Mouse (Mus musculus) brain, embryonic 18.5 days (tissue): ENCODE data around the gene Slc2a13.

ENCODE experiments used
- DNase-seq: peaks from one replicate; pipeline ENCODE4 v3.0.0-alpha.2; 2012; ENCODE audit warnings: low read depth, low spot score

Gene Slc2a13

DNA sequence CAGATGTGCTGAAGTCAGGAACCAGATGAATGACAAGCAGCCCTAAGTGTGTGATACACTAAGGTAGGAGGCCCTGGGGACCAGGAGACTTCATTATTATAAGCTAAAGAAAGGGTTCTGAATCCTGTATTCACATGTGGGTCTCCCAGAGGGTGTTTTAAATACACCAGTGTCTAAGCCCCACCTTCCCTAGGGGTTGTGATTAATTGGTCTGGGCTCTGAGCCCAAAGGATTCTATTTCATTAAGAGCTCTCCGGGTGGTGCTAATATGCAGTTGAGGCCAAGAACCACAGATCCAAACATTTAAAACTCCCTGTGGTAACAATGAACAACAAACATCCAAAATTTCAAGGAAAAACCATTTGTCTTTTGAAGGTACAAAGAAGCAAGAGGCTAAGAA lies 70.4 kb downstream of the Slc2a13 start:
- DNase-seq = peak; percentile 34

DNA sequence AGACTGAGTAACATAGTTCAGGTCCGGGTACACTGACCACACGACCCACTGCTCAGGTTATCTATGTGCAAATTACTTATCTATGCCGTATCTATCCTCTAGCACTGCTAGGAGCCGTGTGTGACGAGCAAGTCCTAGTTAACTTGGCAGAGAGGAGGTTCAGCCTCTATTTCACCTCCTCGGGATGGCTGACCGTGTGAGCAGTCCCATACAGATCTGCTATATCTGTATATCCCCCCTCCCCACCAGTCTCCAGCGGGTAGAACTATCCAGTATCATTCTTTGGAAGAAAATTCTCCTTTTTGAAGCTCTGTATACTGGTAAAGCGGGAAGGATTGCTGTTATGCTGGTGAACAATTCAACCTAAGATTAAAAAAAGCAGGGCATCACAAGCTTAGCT lies 70.8 kb downstream of the Slc2a13 start:
- DNase-seq = no peak

DNA sequence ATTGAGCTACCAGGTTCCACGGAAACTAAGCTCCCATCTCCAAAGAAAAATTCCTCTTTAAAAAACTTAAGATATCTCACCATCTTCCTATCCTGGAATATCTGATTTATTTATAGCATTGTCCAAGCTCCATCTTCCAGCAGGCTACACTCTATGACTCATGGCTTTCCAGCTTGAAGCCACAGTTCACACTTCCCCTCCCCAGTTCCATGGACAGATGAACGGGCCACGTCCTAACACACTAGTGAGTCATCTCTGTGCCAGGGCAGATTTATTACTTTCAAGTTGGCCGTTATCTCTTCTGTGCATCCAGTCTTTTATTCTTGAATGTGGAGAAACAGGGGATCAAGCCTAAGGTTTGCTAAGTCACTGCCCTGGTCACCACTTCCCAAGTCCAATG lies 78.0 kb downstream of the Slc2a13 start:
- no peak for DNase-seq

DNA sequence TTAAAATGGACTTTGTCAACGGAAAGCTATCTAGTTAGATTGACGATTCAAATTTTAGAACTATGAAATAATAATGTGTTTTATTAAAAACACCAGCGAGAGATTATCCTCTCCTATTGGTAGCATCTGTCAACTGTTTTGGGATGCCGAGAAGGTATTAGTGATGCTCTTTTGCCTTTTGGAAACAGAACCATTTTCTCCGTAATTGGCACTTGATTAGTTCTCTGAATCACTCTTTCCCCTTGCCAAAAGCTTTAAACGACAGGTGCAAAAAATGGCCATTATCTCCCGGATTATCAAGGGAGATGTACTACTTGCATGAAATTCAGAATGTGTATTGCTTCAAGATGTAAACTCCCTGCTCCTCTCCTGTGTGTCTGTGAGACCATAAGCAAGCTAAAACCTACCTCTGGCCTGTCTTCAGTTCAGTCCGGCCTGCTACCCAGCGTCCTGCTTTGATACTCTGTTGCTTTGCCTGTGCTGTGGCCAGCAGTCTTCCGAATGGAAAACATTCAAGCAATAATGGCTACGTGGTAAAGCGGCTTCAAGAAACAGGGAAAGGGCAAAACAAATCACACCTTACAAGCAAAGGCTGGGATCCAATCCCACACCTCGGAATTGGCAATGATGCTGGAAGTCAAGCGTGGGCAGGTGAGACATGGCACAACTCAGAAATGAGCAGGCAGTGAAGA lies 93.0 kb downstream of the Slc2a13 start:
- DNase-seq = no peak

DNA sequence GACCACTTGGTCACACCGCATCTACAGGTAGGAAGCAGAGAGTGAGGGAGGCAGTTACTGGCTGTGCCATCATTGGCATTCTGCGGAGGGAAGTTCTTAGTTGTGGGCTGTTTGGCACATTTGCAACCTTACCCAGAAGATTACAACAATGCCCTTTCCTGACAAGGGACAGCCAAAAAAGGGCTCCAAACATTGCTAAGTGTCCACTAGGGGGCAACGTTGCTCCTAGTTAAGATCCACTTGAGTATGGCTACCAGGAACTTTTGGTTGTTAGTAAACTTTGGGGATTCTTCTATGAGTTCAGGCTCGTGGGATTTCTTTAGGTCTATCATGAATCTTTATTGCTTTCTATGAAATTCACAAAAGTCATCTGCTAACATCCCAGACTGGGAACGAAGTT lies 95.3 kb downstream of the Slc2a13 start:
- peak; percentile 10 for DNase-seq

DNA sequence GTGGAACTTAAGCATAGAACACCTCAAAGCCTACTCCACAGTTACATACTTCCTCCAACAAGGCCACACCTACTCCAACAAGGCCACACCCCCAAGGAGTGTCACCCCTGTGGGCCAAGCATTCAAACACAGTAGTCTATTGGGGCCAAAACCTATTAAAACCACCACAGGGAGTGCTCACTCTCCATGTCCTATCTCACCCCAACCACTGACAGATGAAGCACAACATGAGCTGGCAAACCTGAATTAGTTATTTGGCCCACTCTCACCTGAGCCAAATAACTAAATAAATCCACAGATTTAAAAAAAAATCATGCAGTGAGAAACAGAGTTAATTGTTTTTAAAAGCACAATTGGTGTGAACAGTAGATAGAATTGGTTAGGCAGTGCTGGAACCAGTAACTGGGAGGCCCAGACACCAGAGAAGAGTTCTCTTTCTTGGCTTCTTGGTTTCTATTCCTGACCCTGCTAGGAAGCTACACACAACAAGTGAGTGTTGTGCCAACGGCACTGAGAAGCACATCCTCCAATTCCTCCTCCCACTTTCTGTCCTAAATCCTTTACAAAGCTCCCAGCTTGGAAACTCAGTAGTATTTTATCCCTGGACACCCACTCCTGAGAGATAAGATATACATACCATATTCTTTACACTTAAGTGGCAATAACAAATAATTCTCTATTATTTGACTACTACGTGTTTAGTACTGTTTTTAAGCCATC lies 99.2 kb downstream of the Slc2a13 start:
- DNase-seq = no peak

DNA sequence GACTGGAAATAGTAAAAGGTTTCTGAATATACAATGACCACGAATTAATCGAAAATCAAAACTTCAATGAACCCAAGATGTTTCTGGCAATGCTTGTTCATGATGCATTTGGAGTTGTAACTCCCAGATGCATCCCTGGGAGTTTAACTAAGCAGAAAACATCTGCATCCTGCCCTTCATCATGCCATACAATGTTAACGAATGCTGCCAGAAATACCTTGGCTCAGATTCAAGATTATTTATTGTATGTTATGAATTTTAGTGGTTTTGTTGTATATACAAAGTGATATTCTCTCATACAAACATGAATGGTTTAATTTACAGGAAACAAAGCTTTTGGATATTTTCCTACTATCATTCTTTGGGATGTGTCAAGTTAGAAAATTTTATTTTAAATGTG lies 107.7 kb downstream of the Slc2a13 start:
- DNase-seq = no peak

DNA sequence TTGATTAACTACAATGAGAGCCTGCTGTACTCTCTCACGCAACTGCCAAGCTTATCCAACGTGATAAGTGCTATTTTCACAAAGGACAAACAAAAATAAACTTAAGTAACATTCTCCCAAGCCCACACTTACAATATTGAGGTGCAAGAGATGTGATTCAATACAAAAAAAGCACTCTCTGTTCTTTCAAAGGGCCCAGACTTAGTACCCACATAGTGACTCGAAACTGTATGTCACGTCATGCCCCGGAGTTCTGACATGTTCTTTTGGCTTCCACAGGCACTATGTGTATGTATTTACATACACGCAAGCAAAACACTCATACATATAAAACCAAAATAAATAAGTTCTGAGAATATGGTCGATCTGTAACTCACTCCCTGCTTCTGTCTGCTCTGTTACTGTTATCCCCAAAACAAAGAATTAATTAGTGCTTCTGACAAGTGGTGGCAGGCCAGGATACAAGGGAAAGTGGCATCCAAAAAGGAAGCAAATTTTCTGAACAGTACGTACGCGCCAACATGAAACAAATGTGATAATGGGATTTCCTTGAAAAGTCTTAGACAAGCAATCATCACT lies 109.1 kb downstream of the Slc2a13 start:
- peak; percentile 22 for DNase-seq

DNA sequence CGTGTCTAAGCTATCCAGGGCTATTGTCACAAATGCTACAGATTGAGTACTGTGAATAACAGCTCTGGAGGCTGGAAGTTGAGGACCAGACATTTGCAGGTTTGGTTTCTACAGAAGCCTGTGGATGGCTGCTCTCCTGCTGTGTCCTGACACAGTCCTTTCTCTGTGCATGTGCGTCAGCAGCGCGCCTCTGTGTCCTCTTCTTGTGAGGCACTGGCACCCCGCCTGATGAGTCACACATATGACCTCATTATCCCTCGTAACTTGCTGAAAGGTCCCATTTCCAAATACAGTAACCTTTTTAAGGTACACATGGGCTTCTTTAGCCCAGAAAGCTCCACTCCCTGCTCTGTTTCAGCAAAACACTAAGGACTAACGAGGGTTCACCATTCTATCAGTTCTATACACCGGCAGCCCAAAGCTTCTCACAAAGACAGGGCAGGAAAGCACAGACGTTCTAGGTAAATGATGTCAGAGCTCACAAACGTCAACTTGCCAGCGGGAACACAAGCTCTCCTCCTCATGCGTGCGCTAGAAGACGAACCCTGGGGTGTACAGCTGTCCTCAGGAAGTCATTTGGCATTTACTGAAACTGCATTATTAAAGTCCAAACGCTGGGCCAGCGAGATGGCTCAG lies 109.9 kb downstream of the Slc2a13 start:
- DNase-seq = no peak

DNA sequence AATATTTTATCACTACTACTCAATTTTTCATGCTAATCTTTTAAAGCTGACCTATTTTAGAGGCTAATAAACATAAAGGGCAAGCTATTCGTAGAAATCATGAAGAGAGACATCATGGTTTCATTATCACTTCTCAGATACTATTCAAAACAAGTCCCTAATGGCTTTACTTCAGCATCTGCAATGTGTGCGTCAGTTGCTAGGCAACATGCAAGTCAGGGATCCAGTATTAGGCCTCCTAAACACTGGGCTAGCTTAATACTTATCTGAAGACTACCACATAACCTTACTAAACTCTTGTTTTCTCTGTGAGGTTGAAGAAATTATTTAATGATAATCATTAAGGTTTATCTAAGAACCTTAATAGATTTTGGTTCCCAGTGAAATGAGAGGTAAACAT lies 111.1 kb downstream of the Slc2a13 start:
- DNase-seq = no peak

DNA sequence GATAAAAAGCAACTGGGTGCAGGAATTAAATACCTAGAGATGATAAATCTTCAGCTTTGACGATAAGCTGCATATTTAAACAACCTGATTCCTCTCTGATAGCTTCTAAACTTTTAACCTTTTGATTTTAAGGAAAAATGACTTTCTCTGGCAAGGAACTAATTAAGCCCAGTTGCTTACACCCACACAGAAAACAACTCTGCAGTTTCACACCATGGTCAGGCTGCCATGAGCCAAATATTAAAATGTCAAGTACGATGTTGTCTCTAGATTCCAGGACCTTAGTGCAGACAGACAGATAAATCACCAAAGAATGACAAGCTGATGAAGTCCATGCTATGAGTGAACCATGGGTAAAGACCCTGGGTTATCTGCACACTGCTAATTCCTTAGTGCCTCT lies 115.9 kb downstream of the Slc2a13 start:
- no peak for DNase-seq

DNA sequence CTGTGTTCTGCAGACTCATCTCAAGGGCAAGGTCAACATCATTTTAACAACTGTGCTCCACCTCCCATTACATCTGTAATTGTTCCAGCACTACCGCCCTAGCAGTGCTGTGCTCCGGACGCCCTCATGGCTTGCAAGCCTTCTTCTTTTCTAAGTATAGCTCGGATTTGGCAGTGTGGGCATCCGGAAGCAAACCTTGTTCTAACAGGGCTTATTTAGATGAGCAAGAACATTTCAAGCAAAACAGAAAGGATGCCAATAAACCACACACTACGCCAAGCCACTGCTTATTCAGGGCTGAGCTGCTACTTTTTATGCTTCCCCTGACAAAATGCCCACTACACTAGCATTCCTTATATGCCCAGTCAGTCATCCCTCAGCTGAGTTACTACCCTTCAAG lies 127.7 kb downstream of the Slc2a13 start:
- no peak for DNase-seq

DNA sequence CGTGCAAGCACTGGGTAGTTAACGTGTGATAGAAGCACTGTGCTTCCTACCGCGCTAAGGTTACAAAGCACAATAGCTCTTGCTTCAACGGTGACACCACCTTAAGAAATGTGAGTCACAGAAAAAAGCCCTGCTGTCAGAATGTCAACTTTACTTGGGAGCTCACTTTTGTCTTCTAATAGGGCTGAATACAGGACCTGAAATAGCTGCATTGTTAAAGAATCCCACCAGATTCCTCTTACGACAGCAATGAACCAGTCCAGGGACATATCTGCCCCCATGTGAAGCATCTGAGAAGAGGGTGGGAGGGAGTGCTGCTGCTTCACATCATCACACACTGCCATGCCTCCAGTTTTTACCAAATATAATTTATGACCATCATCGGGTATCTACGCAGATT lies 129.6 kb downstream of the Slc2a13 start:
- no peak for DNase-seq

DNA sequence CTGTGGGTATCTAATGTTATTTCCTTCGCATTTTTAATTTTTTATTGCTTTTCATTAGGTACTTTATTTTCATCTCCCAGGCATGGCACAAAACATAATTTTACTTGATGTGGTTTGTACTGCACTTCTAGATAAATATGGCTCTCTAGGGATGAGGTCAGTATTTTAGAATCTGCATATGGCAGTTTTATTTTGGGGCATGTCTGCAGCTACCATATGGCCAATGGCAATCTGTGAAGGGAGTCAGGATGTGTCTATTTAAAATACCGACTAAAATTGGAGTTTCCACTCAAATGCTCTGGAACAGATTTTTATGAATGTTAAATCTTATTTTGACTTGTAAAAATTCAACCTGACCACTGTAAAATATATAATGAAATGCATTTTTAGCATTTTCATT lies 133.2 kb downstream of the Slc2a13 start:
- DNase-seq = peak; percentile 26

DNA sequence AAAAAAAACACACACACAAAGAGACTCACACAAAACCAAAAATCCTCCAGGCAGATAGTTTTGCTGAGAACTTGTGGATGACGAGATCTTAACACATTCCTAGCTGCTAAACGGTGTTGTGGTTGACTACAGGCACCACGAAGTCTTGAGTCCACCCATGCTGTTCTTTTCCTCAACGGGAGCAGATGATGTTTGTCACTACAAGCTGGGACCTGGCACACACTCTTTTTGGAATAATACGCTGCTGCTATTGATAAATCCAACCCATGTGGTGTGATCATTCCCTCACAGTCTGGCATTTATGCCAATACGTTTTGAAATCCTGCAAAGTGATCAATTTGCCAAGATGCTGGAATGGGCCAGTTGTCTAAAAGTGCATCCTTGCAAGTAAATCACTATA lies 147.6 kb downstream of the Slc2a13 start:
- DNase-seq = peak; percentile 24

DNA sequence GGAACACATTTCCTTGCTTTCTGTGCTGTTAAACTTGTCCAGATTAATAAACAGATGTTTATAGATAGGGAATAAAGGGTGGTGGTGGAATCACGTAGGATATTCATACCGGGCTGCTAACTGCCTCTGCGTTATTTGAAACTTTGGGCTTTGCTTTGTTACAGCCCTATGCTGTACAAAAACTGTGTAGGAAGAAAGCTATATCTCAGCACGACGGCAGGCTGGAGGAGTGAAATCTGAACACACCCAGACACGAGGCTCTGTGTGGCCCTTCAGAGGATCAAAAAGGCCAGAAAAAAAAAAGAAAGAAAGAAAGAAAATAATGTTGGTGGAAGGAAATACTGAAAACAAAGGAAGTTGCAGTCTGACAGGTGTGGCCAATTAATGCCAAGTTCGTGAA lies 166.1 kb downstream of the Slc2a13 start:
- no peak for DNase-seq

DNA sequence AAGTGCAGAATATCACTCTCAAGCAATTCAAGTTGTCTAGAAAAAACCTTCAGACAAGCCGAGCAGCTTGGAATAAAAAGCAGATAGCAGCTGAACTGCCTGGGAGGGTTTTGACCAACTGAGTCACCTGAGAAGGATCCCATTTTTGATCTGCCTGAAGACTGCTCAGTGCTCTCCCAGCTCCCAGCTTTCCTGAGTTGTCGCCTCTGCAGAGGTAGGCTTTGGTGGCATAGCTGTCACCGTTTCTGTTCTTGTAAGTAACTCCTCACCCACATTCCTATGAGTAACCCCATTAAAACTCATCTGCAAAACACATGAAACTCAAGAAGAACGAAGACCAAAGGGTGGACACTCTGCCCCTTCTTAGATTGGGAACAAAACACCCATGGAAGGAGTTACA lies 177.9 kb downstream of the Slc2a13 start:
- DNase-seq = no peak

DNA sequence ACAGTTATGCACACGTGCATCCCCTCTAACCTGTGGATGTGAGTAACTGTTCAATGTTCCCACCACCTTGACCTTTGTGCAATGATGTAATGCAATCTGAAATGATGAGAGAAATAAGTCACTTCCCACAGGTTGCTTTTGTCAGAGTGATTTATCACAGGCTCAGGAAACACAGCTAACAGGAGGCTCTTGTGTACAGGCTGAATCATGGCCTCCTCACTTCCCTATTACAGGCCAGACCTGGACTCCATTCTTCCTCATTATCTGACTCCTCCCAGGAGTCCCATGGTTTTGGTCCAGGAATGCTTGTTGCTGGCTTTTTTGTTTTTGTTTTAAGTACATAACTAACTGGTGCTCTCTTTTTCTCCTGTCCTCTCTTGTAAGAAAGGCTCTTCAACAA lies 189.4 kb downstream of the Slc2a13 start:
- no peak for DNase-seq

DNA sequence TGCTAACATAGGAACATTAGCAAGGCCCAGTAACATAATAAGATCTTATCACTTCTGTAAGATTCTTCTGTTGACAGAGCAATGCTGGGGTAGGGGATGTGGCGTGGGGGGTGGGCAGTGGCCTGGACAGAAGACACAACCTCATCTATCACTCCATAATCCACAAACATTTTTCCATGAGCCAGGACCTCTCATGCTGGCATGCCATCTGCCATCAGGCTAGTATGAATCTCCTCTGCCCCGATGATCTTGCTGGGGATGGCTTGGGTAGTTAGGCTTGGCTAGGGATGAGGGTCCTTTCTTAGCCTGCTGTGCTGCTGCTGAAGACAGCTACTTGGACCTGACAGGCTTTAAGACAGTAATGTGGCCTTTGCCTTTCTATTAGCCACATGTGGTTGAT lies 190.5 kb downstream of the Slc2a13 start:
- DNase-seq = no peak

DNA sequence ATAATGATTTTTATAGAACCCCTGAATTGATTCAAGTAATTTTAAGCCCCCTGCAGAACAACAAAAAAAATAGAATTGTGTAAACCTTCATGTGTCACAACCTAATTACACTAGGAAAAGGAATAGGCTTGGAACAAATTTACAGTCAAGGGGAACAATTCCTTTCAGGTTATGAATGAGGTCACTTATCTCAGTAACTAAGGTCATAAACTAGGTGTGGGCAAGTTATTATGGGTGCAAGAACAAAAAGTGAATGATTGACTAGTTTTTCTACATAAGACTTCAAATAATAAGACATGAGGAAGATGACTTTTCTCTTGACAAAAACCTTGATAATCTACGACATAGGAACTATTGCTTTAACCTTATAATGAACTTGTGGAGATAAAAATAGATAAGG lies 191.2 kb downstream of the Slc2a13 start:
- DNase-seq = no peak

DNA sequence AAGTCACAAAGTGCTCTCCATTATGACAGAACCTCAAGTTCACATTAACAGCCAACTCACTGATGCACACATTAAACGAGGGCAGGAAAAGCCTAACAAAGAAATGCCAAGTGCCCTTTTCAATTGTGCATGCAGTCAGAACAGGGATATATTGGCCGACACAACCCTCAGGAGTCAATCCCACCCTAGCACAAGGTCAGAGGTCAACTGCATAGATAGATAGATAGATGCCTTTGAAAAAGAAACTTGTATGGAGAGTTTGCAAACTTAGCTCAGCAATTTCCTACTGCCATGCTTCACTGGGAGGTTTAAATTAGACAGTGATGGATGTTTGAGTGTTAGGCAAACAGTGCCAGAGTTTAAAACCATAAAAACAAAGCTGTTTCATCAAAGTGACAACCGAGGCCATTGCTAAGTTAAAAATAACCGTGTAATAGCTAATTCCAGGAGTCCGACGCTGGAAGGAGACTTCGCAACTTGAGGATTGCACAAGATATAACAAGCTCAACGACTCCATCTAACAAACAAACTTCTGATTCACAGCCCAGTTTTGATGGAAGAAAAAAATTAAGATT lies 194.2 kb downstream of the Slc2a13 start:
- DNase-seq = no peak

DNA sequence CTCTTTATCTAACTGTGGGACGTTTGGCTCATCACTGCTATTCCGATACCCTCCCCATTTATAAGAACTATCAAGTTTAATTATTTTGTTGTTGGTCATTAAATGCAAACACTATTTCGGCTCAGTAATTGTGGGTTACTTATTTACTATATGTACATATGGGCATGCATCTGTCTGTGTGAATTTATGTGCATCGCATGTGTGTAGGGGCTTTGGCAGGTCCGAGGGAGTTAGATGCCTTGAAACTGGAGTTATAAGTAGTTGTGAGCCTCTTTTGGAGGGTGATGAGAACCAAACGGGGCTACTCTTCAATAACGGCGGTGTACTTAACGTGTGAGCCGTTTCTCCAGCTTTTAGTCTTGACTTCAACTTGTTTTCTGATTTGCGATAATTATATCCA lies 195.5 kb downstream of the Slc2a13 start:
- no peak for DNase-seq
